Mouse (Mus musculus) heart, postnatal 10 days (tissue): Measurements from ENCODE around the gene Immp2l. TPM values are rescaled to one million over a fixed set of nuclear protein-coding genes. Genes with fewer than 3 reads are reported as not detected.

Experiments used
- DNase-seq, 2 experiments: peaks; one replicate each; pipeline ENCODE4 v3.0.0; 2021
- intact Hi-C: fragments of 180-260 bp; cut with DNase I; formaldehyde crosslinking; loops from one replicate; pipeline ENCODE4 v1.15.1; 2025
- total RNA-seq, 2 experiments: library from RNA; stranded (reverse); gene quantifications; 2 replicates each; pipeline ENCODE4 v1.2.3; 2021

The Immp2l gene
- total RNA-seq, 2 experiments from 2014 or later, result 10.2 to 11.5 TPM

- no peak for DNase-seq
- intact Hi-C loops, result no loop called here
Observed at GRCm38 (mm10) chr12:41643262-41643661, 619.4 kb downstream of the Immp2l start.

- peak; percentile 1 to 3 for DNase-seq
- intact Hi-C loops, result no loop called here
Observed at GRCm38 (mm10) chr12:41644802-41645551, 621.1 kb downstream of the Immp2l start.

GRCm38 (mm10) chr12:41646956-41647575 is 623.2 kb downstream of the Immp2l start:
- intact Hi-C loops, result no loop called here
- no peak for DNase-seq

GRCm38 (mm10) chr12:41647675-41648074 is 623.8 kb downstream of the Immp2l start:
- intact Hi-C loops, result no loop called here

GRCm38 (mm10) chr12:41649826-41650541 is 626.1 kb downstream of the Immp2l start:
- intact Hi-C loops, result no loop called here
- DNase-seq, result no peak

More at GRCm38 (mm10) chr12:41647675-41648074, 623.8 kb downstream of the Immp2l start:
- no peak for DNase-seq

DNA sequence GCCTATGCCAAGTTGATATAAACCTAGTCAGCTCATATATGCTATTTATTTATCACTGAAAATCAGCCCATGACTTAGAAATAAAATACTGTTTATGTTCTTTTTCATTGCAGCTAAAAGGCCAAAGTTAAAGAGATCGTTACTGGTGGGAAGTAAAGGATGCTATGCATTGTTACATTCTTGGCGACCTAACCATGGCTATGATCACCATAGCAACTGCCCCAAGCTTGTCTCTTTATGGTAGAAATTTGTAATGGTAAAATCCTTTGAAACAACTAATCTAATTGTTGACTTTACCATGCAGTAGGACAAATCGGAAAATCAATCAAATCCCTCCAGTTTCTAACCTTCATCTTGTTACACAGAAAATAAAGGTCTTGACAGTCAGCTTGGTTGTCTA is 644.4 kb downstream of the Immp2l start:
- intact Hi-C loops, result no loop called here
- no peak for DNase-seq

GRCm38 (mm10) chr12:41669481-41669880 is 645.6 kb downstream of the Immp2l start:
- no peak for DNase-seq
- intact Hi-C loops, result no loop called here

DNA sequence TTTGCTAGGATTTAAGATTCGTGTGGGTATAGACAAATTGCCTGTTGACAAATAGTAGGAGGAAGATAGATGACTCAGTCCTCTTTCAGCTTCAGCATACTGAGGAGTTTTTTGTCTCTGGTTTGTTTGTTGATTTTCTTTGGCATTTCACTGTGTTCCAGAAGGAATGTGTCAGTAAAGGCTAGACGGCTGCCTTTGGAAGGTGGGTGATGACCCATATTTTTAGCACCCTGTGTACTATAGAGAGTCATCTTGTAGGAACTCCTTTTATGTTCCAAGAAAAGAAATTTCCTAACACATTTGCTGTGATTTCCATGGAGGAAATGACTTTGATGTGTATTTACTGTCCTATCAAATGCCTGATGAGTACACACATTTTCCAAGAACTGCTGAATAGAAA is 651.0 kb downstream of the Immp2l start:
- no peak for DNase-seq
- intact Hi-C loops, result no loop called here

- DNase-seq, result peak in 1 of 2 experiments; percentile 9
- intact Hi-C loops, result no loop called here
Observed at GRCm38 (mm10) chr12:41680141-41680540, 656.3 kb downstream of the Immp2l start.

GRCm38 (mm10) chr12:41682141-41682540 is 658.3 kb downstream of the Immp2l start:
- no peak for DNase-seq
- intact Hi-C loops, result no loop called here

DNA sequence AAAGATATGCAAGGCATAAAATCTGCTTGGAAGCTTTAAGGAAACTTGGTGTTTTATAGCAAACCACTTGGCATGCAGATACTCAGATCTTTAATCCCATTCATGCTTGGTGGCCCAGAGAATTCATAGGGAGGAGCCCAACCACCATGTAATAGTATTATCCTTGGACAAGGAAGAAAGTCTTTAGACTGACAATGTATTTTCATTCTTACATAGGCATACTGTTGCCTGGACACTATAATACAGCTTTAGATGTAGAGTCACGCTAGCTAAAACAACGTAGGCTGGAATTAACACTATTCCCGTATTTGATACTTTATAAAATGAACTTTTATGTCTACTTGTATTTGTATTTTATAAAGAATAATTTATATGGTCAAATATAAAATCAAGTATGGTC is 665.9 kb downstream of the Immp2l start:
- no peak for DNase-seq
- intact Hi-C loops, result no loop called here

GRCm38 (mm10) chr12:41710608-41711007 is 686.7 kb downstream of the Immp2l start:
- DNase-seq, result no peak
- intact Hi-C loops, result no loop called here

DNA sequence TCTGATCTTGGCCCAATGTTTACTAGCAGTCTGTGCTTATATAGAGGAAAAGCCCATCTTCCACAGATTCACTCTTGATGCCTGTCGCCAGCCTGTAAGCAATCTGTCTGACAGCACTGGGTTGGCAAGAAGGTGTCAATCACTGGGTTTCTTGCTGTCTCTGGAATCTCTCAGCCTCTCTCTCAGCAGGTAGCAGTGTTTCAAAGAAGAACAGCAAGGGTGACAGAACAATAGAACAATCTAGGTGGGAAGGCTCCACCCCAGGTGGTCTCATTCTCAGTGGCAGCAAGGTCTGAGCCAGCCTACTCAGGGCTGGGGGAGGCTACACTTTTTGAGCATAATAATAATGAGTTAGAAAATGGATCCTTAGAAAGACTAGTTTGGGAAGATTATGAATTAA is 693.1 kb downstream of the Immp2l start:
- no peak for DNase-seq
- intact Hi-C loops, result no loop called here

GRCm38 (mm10) chr12:41724585-41724984 is 700.7 kb downstream of the Immp2l start:
- DNase-seq, result no peak

DNA sequence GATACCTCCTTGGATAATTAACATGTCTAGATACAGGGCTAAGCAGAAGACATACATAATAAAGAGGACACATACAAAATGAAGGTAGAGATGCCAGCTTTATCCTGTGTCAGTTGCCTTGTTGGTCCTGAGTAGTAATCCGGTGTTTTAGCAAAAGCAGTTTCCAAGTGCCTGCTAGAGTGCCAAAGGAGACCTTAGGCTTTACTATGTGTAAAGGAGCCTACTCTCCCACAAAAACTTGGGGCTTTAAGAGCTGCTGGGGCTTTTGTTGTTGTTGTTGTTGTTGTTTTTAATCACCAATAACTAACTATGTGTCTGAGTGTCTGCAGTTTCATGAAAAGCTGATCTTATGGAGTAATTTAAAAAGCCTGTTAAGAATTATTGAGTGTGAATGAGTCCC is 702.8 kb downstream of the Immp2l start:
- DNase-seq, result no peak
- intact Hi-C loops, result no loop called here

More at GRCm38 (mm10) chr12:41724585-41724984, 700.7 kb downstream of the Immp2l start:
- intact Hi-C loops, result no loop called here

DNA sequence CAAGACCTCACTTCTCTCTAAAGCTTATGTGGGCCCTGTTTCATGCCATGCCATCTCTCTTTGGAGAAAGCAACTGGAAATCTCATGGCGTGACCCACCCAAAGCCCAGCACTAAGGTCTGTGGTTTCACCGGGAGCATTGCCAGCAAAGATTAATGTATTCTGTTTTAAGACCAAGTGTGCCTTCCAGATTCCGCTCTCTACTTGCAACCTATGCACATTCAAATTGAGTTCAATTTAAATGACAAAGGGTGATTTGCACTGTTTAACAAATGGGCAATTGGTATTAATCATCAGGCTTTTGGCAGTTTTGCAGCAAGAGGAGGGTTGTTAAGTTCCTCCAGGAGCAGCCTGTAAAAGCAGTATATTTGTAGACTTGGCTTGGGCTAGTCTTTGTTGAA is 703.3 kb downstream of the Immp2l start:
- DNase-seq, result peak in 1 of 2 experiments; percentile 1
- intact Hi-C loops, result no loop called here

- intact Hi-C loops, result no loop called here
- DNase-seq, result no peak
Observed at GRCm38 (mm10) chr12:41727764-41728338, 704.0 kb downstream of the Immp2l start.

- DNase-seq, result no peak
- intact Hi-C loops, result no loop called here
Observed at GRCm38 (mm10) chr12:41728467-41728866, 704.6 kb downstream of the Immp2l start.

DNA sequence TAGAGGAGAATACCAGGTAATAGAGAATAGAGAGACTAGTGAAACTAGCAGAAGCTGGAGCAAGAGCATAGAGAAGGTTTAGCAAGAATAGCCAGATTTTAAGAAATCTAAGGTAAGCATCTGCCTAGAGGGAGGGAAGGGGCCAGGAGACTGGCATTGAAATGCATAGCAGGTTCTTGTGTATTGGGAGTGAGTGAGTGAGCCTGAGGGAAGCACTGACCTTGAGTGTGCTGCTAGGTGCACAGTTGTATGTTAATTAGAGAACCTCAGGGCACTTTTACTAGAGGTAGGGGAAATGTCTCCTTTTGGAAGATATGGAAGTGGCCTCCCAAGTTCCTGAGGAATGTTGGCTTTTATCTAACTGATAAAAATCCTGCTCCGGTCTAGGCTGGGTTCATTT is 705.9 kb downstream of the Immp2l start:
- DNase-seq, result no peak
- intact Hi-C loops, result no loop called here

GRCm38 (mm10) chr12:41733168-41733567 is 709.3 kb downstream of the Immp2l start:
- DNase-seq, result no peak
- intact Hi-C loops, result no loop called here

GRCm38 (mm10) chr12:41742887-41743286 is 719.0 kb downstream of the Immp2l start:
- no peak for DNase-seq
- intact Hi-C loops, result no loop called here
